Mouse (Mus musculus) limb, embryonic 12.5 days (tissue): ENCODE data around the gene Gadd45g. TPM values are rescaled to one million over a fixed set of nuclear protein-coding genes. Genes with fewer than 3 reads are reported as not detected.

Experiments used
- ATAC-seq: fragments of 200-750 bp; cut with Nextera tagmentation; 2 replicates; pipeline ENCODE4 v1.8.0; 2017; ENCODE audit warnings: low read depth, moderate TSS enrichment; ENCODE audit not compliant: insufficient number of reproducible peaks, insufficient read depth, low FRiP score, low TSS enrichment
- H3K27ac ChIP-seq: fragments of 300-500 bp; sonication (generic); 2 replicates; pipeline ENCODE4 v1.5.1; 2016; ENCODE audit warnings: mild to moderate bottlenecking, moderate library complexity
- H3K27me3 ChIP-seq: fragments of 300-500 bp; sonication (generic); 2 replicates; pipeline ENCODE4 v1.6.1; 2016; ENCODE audit warnings: mild to moderate bottlenecking, moderate library complexity
- H3K36me3 ChIP-seq: fragments of 300-500 bp; sonication (generic); 2 replicates; pipeline ENCODE4 v1.6.1; 2016; ENCODE audit warnings: mild to moderate bottlenecking, moderate library complexity
- H3K4me1 ChIP-seq: fragments of 300-500 bp; sonication (generic); replicated peaks from 2 replicates; pipeline ENCODE4 v1.6.1; 2016
- H3K4me2 ChIP-seq: fragments of 300-500 bp; sonication (generic); 2 replicates; pipeline ENCODE4 v1.6.1; 2016; ENCODE audit warnings: mild to moderate bottlenecking, moderate library complexity
- H3K4me3 ChIP-seq: fragments of 300-500 bp; sonication (generic); replicated peaks from 2 replicates; pipeline ENCODE4 v1.5.1; 2016; ENCODE audit warnings: mild to moderate bottlenecking
- H3K9ac ChIP-seq: fragments of 300-500 bp; sonication (generic); replicated peaks from 2 replicates; pipeline ENCODE4 v1.6.1; 2016; ENCODE audit warnings: mild to moderate bottlenecking, moderate library complexity
- H3K9me3 ChIP-seq: fragments of 300-500 bp; sonication (generic); 2 replicates; pipeline ENCODE4 v1.6.1; 2016; ENCODE audit warnings: mild to moderate bottlenecking, moderate library complexity
- WGBS: fragments of 180-500 bp; shearing (Covaris S2); methylation state at CpG from one replicate; pipeline ENCODE4 v1.1.7; 2016; 5-methylcytosine and 5-hydroxymethylcytosine counted together
- polyA plus RNA-seq: library from polyadenylated mRNA; unstranded; fragments of >200 nt; fragmentation: Nextera tagmentation; extraction: Ambion mirVana; gene quantifications from 2 replicates; pipeline ENCODE4 v1.2.1, GENCODE M21; 2016

Gadd45g gene
- 35.6 and 36.2 TPM in 2 replicates for polyA plus RNA-seq

GRCm38 (mm10) chr13:51846301-51846867 is at the start of gene Gadd45g:
Gene Gadd45g, plus strand, starts transcription at chr13:51846678.
- Histone ChIP-seq H3K9me3 (no peaks in the 10 kb centered on the region), H3K4me1 (peaks cover 62% of the 10 kb centered on the region), H3K36me3 (no peaks in the 10 kb centered on the region), H3K4me3 (peak within 1 kb of the TSS; percentile 58), H3K27ac (peak within 1 kb of the TSS; percentile 81), H3K4me2 (peak within 1 kb of the TSS; percentile 95), H3K27me3 (peaks cover 3% of the 10 kb centered on the region; the same call in 1 of the 2 replicates), H3K9ac (peak within 1 kb of the TSS; percentile 71)
- peak; percentile 69 for ATAC-seq
- WGBS = under 1% methylated on average over 31 of the region's 31 CpGs

- Histone ChIP-seq H3K4me2 (no peak overlapping the region), H3K4me1 (no peaks in the 10 kb centered on the region; the same call in 1 of the 2 replicates), H3K4me3 (no peak overlapping the region), H3K9ac (no peak overlapping the region), H3K27ac (no peak overlapping the region), H3K9me3 (no peaks in the 10 kb centered on the region), H3K27me3 (peaks cover 2% of the 10 kb centered on the region; the same call in 1 of the 2 replicates), H3K36me3 (no peaks in the 10 kb centered on the region)
- 53% methylated on average over 8 of the region's 8 CpGs for WGBS
- no peak for ATAC-seq
Observed at GRCm38 (mm10) chr13:51797899-51798746, 48.4 kb upstream of the Gadd45g start.

- ATAC-seq = no peak
- no peaks in the 10 kb centered on the region for H3K36me3 ChIP-seq
- H3K27me3 ChIP-seq = no peaks in the 10 kb centered on the region
- H3K4me1 ChIP-seq = no peaks in the 10 kb centered on the region
- 86% methylated on average over 16 of the region's 16 CpGs for WGBS
- no peaks in the 10 kb centered on the region for H3K9me3 ChIP-seq
- H3K27ac ChIP-seq = no peak overlapping the region
- H3K4me2 ChIP-seq = no peak overlapping the region
- no peak overlapping the region for H3K9ac ChIP-seq
- H3K4me3 ChIP-seq = no peak overlapping the region
Observed at GRCm38 (mm10) chr13:51799735-51800522, 46.5 kb upstream of the Gadd45g start.

- no peak overlapping the region for H3K27ac ChIP-seq
- no peak overlapping the region for H3K9ac ChIP-seq
- no peaks in the 10 kb centered on the region for H3K4me1 ChIP-seq
- no peaks in the 10 kb centered on the region for H3K27me3 ChIP-seq
- no peak overlapping the region for H3K4me3 ChIP-seq
- H3K36me3 ChIP-seq = no peaks in the 10 kb centered on the region
- 77% methylated on average over 9 of the region's 9 CpGs for WGBS
- H3K4me2 ChIP-seq = no peak overlapping the region
- H3K9me3 ChIP-seq = no peaks in the 10 kb centered on the region
- ATAC-seq = no peak
Observed at GRCm38 (mm10) chr13:51800921-51801320, 45.6 kb upstream of the Gadd45g start.

GRCm38 (mm10) chr13:51805634-51806033 is 40.8 kb upstream of the Gadd45g start:
- Histone ChIP-seq H3K4me3 (no peak overlapping the region), H3K9ac (no peak overlapping the region), H3K9me3 (no peaks in the 10 kb centered on the region), H3K4me1 (peaks cover 5% of the 10 kb centered on the region), H3K27ac (no peak overlapping the region), H3K36me3 (no peaks in the 10 kb centered on the region), H3K4me2 (no peak overlapping the region), H3K27me3 (no peaks in the 10 kb centered on the region)
- 75% methylated on average over 4 of the region's 4 CpGs for WGBS
- no peak for ATAC-seq

GRCm38 (mm10) chr13:51806220-51806619 is 40.3 kb upstream of the Gadd45g start:
- Histone ChIP-seq H3K36me3 (no peaks in the 10 kb centered on the region), H3K27ac (no peak overlapping the region), H3K9me3 (no peaks in the 10 kb centered on the region), H3K4me2 (no peak overlapping the region), H3K4me1 (peaks cover 5% of the 10 kb centered on the region), H3K4me3 (no peak overlapping the region), H3K9ac (no peak overlapping the region), H3K27me3 (no peaks in the 10 kb centered on the region; the same call in 1 of the 2 replicates)
- 80% methylated on average over 15 of the region's 15 CpGs for WGBS
- ATAC-seq = no peak

- H3K4me2 ChIP-seq = no peak overlapping the region
- H3K4me3 ChIP-seq = no peak overlapping the region
- no peaks in the 10 kb centered on the region; the same call in 1 of the 2 replicates for H3K27me3 ChIP-seq
- H3K36me3 ChIP-seq = no peaks in the 10 kb centered on the region
- H3K9ac ChIP-seq = no peak overlapping the region
- ATAC-seq = 0 out of 2 replicates have a peak, but pooled peaks have one; percentile 58
- no peak overlapping the region for H3K27ac ChIP-seq
- no peaks in the 10 kb centered on the region for H3K9me3 ChIP-seq
- H3K4me1 ChIP-seq = peaks cover 5% of the 10 kb centered on the region
- WGBS = 29% methylated on average over 12 of the region's 12 CpGs
Observed at GRCm38 (mm10) chr13:51808141-51808540, 38.3 kb upstream of the Gadd45g start.

GRCm38 (mm10) chr13:51813621-51814615 is 32.6 kb upstream of the Gadd45g start:
- no peak for ATAC-seq
- Histone ChIP-seq H3K4me3 (no peak overlapping the region), H3K9me3 (no peaks in the 10 kb centered on the region), H3K4me2 (no peak overlapping the region), H3K27ac (no peak overlapping the region), H3K9ac (no peak overlapping the region), H3K4me1 (peaks cover 9% of the 10 kb centered on the region), H3K36me3 (no peaks in the 10 kb centered on the region), H3K27me3 (no peaks in the 10 kb centered on the region; the same call in 1 of the 2 replicates)
- 47% methylated on average over 10 of the region's 10 CpGs for WGBS

- WGBS = 82% methylated on average over 6 of the region's 6 CpGs
- no peaks in the 10 kb centered on the region for H3K36me3 ChIP-seq
- H3K27ac ChIP-seq = no peak overlapping the region
- no peaks in the 10 kb centered on the region for H3K9me3 ChIP-seq
- no peak overlapping the region for H3K9ac ChIP-seq
- no peak overlapping the region for H3K4me3 ChIP-seq
- ATAC-seq = no peak
- no peak overlapping the region for H3K4me2 ChIP-seq
- H3K27me3 ChIP-seq = no peaks in the 10 kb centered on the region; the same call in 1 of the 2 replicates
- H3K4me1 ChIP-seq = peaks cover 9% of the 10 kb centered on the region
Observed at GRCm38 (mm10) chr13:51814646-51815045, 31.8 kb upstream of the Gadd45g start.

- H3K9me3 ChIP-seq = no peaks in the 10 kb centered on the region
- H3K9ac ChIP-seq = no peak overlapping the region
- H3K4me2 ChIP-seq = no peak overlapping the region
- ATAC-seq = no peak
- H3K4me1 ChIP-seq = peaks cover 9% of the 10 kb centered on the region
- 76% methylated on average over 9 of the region's 9 CpGs for WGBS
- H3K36me3 ChIP-seq = no peaks in the 10 kb centered on the region
- H3K4me3 ChIP-seq = no peak overlapping the region
- H3K27ac ChIP-seq = no peak overlapping the region
- H3K27me3 ChIP-seq = no peaks in the 10 kb centered on the region; the same call in 1 of the 2 replicates
Observed at GRCm38 (mm10) chr13:51815865-51816504, 30.5 kb upstream of the Gadd45g start.
